Mouse (Mus musculus) liver, postnatal 0 days (tissue): ENCODE results near the gene Rufy1.

Experiments used
- CTCF ChIP-seq: sonication (generic); IDR thresholded peaks from 2 replicates; pipeline ENCODE4 v1.5.1; 2016; ENCODE audit warnings: antibody characterized with exemption, low read depth
- EP300 ChIP-seq: IDR thresholded peaks from 2 replicates; pipeline ENCODE4 v1.6.1; 2016; ENCODE audit warnings: antibody characterized with exemption, low read depth, mild to moderate bottlenecking

GRCm38 (mm10) chr11:50370969-50371368, 60.0 kb downstream of the Rufy1 start:
- TF ChIP-seq EP300, result no peak
- TF ChIP-seq CTCF, result no peak
